In genomic region chr10:42613639-42614381, GRCm38 (mm10) we compare ENCODE assay signal across 9 mouse cellular contexts. TPM values are rescaled to one million over a fixed set of nuclear protein-coding genes. Genes with fewer than 3 reads are reported as not detected.
DNase-seq lines count a peak whose midpoint lies in the region; ATAC-seq and TF ChIP-seq lines count a peak whose summit lies in the region.
"Had no signal": no experiment of that assay in that cellular context is flagged by ENCODE, and none has a peak within 500 bp of the region (broad histone marks: within the 10 kb centered on the region; RNA-seq: fewer than 3 reads in every experiment).

No protein-coding gene starts in this region.

- H3K36me3 ChIP-seq in ES-E14 (ENCODE audit: control insufficient read depth, insufficient read depth, low read length, poor library complexity, severe bottlenecking): no peaks in the 10 kb centered on the region
- no peaks in the 10 kb centered on the region for H3K36me3 ChIP-seq in forebrain, postnatal 0 days (ENCODE audit: insufficient read depth)
- H3K36me3 ChIP-seq in liver, embryonic 15.5 days (replicated peaks): no peaks in the 10 kb centered on the region
- H3K36me3 ChIP-seq in stomach, postnatal 0 days (ENCODE audit: control insufficient read depth, insufficient read depth, low read length): no peaks in the 10 kb centered on the region

- in situ Hi-C loops in ES-E14 (cut with MboI; ENCODE audit: low sequenced_read_pairs in 2 of 2, unreplicated experiment in 2 of 2): loop anchor here in 1 of 2 experiments (25.0 kb wide), 1 partner anchor 302 kb away; no protein-coding TSS in a partner anchor

- TF ChIP-seq CTCF in forebrain, postnatal 0 days (IDR thresholded peaks at IDR 0.05; ENCODE audit: low read depth): 0 out of 2 replicates have a peak, but pooled peaks have one; percentile 4
- no peak for TF ChIP-seq CTCF in stomach, postnatal 0 days (IDR thresholded peaks at IDR 0.05; ENCODE audit: low read depth)

- no peaks in the 10 kb centered on the region for H3K4me1 ChIP-seq in ES-E14 (ENCODE audit: control insufficient read depth in 2 of 2, insufficient read depth in 2 of 2, low read length in 2 of 2, poor library complexity in 1 of 2)
- H3K4me1 ChIP-seq in forebrain, postnatal 0 days (ENCODE audit: insufficient read depth): no peaks in the 10 kb centered on the region
- H3K4me1 ChIP-seq in liver, embryonic 15.5 days (replicated peaks): peaks cover 5% of the 10 kb centered on the region; the same call in 1 of the 2 replicates
- no peaks in the 10 kb centered on the region for H3K4me1 ChIP-seq in stomach, postnatal 0 days (replicated peaks; ENCODE audit: control insufficient read depth, insufficient read depth)

- H3K4me3 ChIP-seq in ES-E14 (ENCODE audit: insufficient read depth in 1 of 2, low read depth in 1 of 2, low read length in 2 of 2, poor library complexity in 1 of 2, severe bottlenecking in 1 of 2): peak overlapping the region; percentile 16 to 40; a peak in 3 of 4 replicates
- H3K4me3 ChIP-seq in forebrain, postnatal 0 days (ENCODE audit: low read depth, low read length): peak overlapping the region; percentile 40
- 0 out of 2 replicates have a peak overlapping the region, but pooled peaks have one; percentile 10 for H3K4me3 ChIP-seq in liver, embryonic 15.5 days (replicated peaks)
- H3K4me3 ChIP-seq in stomach, postnatal 0 days (ENCODE audit: low read depth, low read length): peak overlapping the region; percentile 29

- TF ChIP-seq EP300 in stomach, postnatal 0 days (optimal IDR thresholded peaks at IDR 0.05): no peak

- H3K27ac ChIP-seq in ES-E14 (ENCODE audit: insufficient read depth, low read depth, low read length, poor library complexity, severe bottlenecking): no peak overlapping the region
- H3K27ac ChIP-seq in forebrain, postnatal 0 days (ENCODE audit: low read depth, low read length): no peak overlapping the region
- no peak overlapping the region for H3K27ac ChIP-seq in liver, embryonic 15.5 days (replicated peaks)
- no peak overlapping the region for H3K27ac ChIP-seq in stomach, postnatal 0 days (replicated peaks)

- H3K9me3 ChIP-seq in ES-E14 (ENCODE audit: control insufficient read depth, insufficient read depth, low read depth, low read length): no peaks in the 10 kb centered on the region
- no peaks in the 10 kb centered on the region for H3K9me3 ChIP-seq in forebrain, postnatal 0 days (ENCODE audit: low read length)
- H3K9me3 ChIP-seq in liver, embryonic 15.5 days (replicated peaks): no peaks in the 10 kb centered on the region
- no peaks in the 10 kb centered on the region for H3K9me3 ChIP-seq in stomach, postnatal 0 days (ENCODE audit: control insufficient read depth, low read length)

- WGBS in forebrain, postnatal 0 days: 1% methylated on average over 35 of the region's 40 CpGs
- 2% methylated on average over 40 of the region's 40 CpGs for WGBS in liver, embryonic 15.5 days (ENCODE audit: insufficient replicate concordance)
- WGBS in stomach, postnatal 0 days: 2% methylated on average over 35 of the region's 40 CpGs

- ATAC-seq in frontal cortex, adult (ENCODE audit: low TSS enrichment): 0 out of 2 replicates have a peak, but pooled peaks have one; percentile 41
- peak; percentile 73 for ATAC-seq in forebrain, postnatal 0 days
- no peak for ATAC-seq in liver, embryonic 15.5 days (ENCODE audit: insufficient read depth)
- no peak for ATAC-seq in stomach, postnatal 0 days (ENCODE audit: low FRiP score, low TSS enrichment)

- peak overlapping the region; percentile 83 for H3K4me2 ChIP-seq in forebrain, postnatal 0 days (ENCODE audit: low read depth)
- peak overlapping the region; percentile 40 for H3K4me2 ChIP-seq in liver, embryonic 15.5 days
- peak overlapping the region; percentile 50 for H3K4me2 ChIP-seq in stomach, postnatal 0 days (replicated peaks; ENCODE audit: low read depth)

- H3K27me3 ChIP-seq in forebrain, postnatal 0 days (ENCODE audit: insufficient read depth, low read length): peaks cover 4% of the 10 kb centered on the region
- peaks cover 97% of the 10 kb centered on the region for H3K27me3 ChIP-seq in liver, embryonic 15.5 days
- H3K27me3 ChIP-seq in stomach, postnatal 0 days (ENCODE audit: control insufficient read depth, insufficient read depth, low read length): peaks cover 9% of the 10 kb centered on the region; the same call in 1 of the 2 replicates

- H3K9ac ChIP-seq in ES-E14 (ENCODE audit: insufficient read depth, low read depth, low read length, poor library complexity, severe bottlenecking): no peak overlapping the region; the same call in 1 of the 2 replicates
- H3K9ac ChIP-seq in forebrain, postnatal 0 days: peak overlapping the region; percentile 47
- H3K9ac ChIP-seq in liver, embryonic 15.5 days: no peak overlapping the region
- H3K9ac ChIP-seq in stomach, postnatal 0 days (ENCODE audit: low read length): no peak overlapping the region

- DNase-seq in frontal cortex, postnatal 14 days (ENCODE audit: low spot score in 2 of 2): no peak
- DNase-seq in ES-E14 (ENCODE audit: low read depth, low spot score): peak; percentile 54
- peak; percentile 57 for DNase-seq in forebrain, postnatal 0 days
- no peak for DNase-seq in stomach, postnatal 0 days (ENCODE audit: low spot score)
- DNase-seq in c-Kit-positive CD71-positive TER-119-positive erythroid progenitor cells, embryonic 14.5 days (ENCODE audit: low spot score): no peak
- DNase-seq in testis, postnatal 14 days (ENCODE audit: low spot score): no peak

TF ChIP-seq in ES-E14, 5 proteins besides CTCF, POLR2A, EP300 and RAD21:
- TF ChIP-seq HCFC1 (IDR thresholded peaks at IDR 0.05; ENCODE audit: borderline replicate concordance, insufficient read depth, low read length) (no peak), ZNF384 (IDR thresholded peaks at IDR 0.05; ENCODE audit: low read depth, low read length) (no peak), MAFK (IDR thresholded peaks at IDR 0.05; ENCODE audit: insufficient read depth, low read depth, low read length) (no peak), ZC3H11A (IDR thresholded peaks at IDR 0.05; ENCODE audit: borderline replicate concordance, low read depth, low read length) (no peak), CHD2 (IDR thresholded peaks at IDR 0.05; ENCODE audit: low read depth, low read length) (no peak)

RNA-seq across cellular contexts. Expression of gene Ostm1, which starts 30.2 kb away (rescaled TPM):
- 19.7 and 23.7 TPM in 2 replicates for total RNA-seq in ES-E14 (2012; rRNA removed)
- 42.9 and 44.6 TPM in 2 replicates for total RNA-seq in forebrain, postnatal 0 days (2014; rRNA removed)
- 35.2 and 39.2 TPM in 2 replicates for polyA plus RNA-seq in forebrain, postnatal 0 days (2015; fragmentation: Nextera tagmentation; extraction: Ambion mirVana)
- 12.0 and 12.2 TPM in 2 replicates for polyA plus RNA-seq in liver, embryonic 15.5 days (2015; fragmentation: Nextera tagmentation; extraction: Ambion mirVana)
- polyA plus RNA-seq in stomach, postnatal 0 days (2015; fragmentation: Nextera tagmentation; extraction: Ambion mirVana): 13.0 and 13.5 TPM in 2 replicates

RNA-seq across cellular contexts. Expression of gene Nr2e1, which starts 30.4 kb away (rescaled TPM):
- not detected in 2 replicates for total RNA-seq in ES-E14 (2012; rRNA removed)
- total RNA-seq in forebrain, postnatal 0 days (2014; rRNA removed): 3.9 and 6.2 TPM in 2 replicates
- 8.3 and 10.2 TPM in 2 replicates for polyA plus RNA-seq in forebrain, postnatal 0 days (2015; fragmentation: Nextera tagmentation; extraction: Ambion mirVana)
- polyA plus RNA-seq in liver, embryonic 15.5 days (2015; fragmentation: Nextera tagmentation; extraction: Ambion mirVana): not detected in 2 replicates
- 0.04 TPM in 1 of 2 replicates, not detected in the other for polyA plus RNA-seq in stomach, postnatal 0 days (2015; fragmentation: Nextera tagmentation; extraction: Ambion mirVana)
- total RNA-seq: hematopoietic stem cell, adult 5-6 weeks had no signal

Comparison
In these comparisons a context has a peak if more than half of its experiments do, and no peak if none do; other contexts are left out.
1. ATAC-seq: peak in frontal cortex, adult (single experiment) and forebrain, postnatal 0 days (single experiment); none in liver, embryonic 15.5 days (single experiment) and stomach, postnatal 0 days (single experiment).
2. DNase-seq: peak in ES-E14 (single experiment) and forebrain, postnatal 0 days (single experiment); none in frontal cortex, postnatal 14 days (0 of 2), stomach, postnatal 0 days (single experiment), c-Kit-positive CD71-positive TER-119-positive erythroid progenitor cells, embryonic 14.5 days (single experiment) and testis, postnatal 14 days (single experiment).
3. Peak in every context shown above with its lines, with median percentiles within 50 percentile points of each other: H3K4me3 ChIP-seq and H3K4me2 ChIP-seq.